Mouse (Mus musculus) layer of hippocampus, adult 9-11 months (tissue): Measurements from ENCODE around the gene Trpc4.

Experiments
- DNase-seq: peaks from one replicate; pipeline ENCODE4 v3.0.0; 2022

Gene Trpc4

GRCm38 (mm10) chr3:54155639-54156315 is at the start of gene Trpc4:
Gene Trpc4, plus strand, starts transcription at chr3:54156035.
- peak; percentile 39 for DNase-seq

GRCm38 (mm10) chr3:54111489-54111888 is 44.3 kb upstream of the Trpc4 start:
- peak; percentile 6 for DNase-seq

DNA sequence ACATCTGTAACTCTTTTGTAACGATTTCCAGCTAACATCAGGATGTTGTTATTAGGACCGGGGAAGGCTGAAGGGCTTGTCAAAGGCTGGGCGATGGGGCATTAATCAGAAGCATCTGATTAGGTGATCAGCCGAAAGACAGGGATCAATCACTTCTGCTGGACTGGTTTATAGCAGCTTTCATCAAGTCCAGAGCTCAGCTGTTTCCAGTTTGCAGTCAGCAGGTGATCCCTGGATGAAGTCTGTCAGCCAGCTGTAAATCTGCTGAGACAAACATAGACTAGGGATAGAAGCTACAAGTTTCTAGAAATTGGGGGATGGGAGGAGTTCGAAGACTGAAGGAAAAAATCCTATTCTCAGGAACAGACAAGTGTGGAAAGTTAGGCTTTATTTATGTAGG is 20.5 kb upstream of the Trpc4 start:
- DNase-seq, result no peak

DNA sequence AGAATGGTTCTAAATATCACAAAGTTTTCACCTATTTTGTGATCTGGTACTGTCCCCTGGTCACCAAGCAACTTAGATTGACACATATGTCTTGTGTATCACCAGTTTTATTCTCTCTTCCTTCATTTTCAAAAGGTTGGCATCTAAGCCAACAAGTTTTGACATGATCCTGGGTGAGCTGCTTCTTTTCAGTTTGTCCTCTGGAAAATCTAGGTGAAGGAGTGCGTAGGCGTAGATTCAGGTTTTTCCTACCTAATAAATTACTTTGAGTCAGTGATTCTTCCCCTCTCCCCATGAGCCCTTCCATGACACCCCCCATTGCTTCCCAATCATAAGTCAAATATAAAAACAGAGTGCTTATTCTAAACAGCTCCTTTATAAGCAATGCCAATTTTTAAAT is 14.5 kb upstream of the Trpc4 start:
- no peak for DNase-seq

DNA sequence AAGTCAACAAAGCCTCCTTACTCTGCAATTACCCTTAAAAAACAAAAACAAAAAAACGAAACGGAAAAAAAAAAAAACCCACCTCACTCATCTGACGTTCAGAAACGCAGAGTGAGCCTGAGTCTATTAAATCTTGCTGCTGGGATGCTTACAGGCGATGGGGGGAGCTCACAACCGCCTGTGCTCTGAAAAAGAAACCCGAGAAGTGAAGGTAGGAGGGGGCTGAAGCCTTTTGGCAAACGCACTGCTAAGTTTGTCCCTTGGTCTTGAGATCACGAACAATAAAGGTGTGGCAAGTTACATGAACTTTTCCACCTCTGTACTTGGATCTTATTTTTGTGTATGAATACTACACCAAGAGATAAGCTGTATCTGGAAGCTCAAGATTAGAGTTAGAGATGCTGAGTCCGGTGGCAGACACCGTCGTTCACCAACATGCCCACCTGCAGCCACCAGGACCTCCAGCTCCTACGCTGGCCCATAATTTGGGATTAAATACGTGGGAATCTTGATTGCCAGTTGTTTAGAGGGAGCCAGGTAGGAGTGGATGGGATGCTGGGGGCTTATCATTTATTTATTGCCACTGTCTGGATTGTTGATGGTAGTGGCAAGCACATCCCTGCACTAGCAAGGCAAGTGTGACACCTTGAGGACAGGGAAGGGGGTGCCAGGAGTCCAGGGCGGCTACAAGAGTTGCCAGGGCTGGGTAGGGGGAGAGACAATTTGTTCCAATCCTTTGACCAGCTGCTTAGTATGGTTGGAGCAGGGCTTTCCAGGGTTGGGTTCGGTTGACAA is 794 bp upstream of the Trpc4 start:
- DNase-seq, result peak; percentile 52

GRCm38 (mm10) chr3:54156316-54157000 is 623 bp downstream of the Trpc4 start:
- no peak for DNase-seq

DNA sequence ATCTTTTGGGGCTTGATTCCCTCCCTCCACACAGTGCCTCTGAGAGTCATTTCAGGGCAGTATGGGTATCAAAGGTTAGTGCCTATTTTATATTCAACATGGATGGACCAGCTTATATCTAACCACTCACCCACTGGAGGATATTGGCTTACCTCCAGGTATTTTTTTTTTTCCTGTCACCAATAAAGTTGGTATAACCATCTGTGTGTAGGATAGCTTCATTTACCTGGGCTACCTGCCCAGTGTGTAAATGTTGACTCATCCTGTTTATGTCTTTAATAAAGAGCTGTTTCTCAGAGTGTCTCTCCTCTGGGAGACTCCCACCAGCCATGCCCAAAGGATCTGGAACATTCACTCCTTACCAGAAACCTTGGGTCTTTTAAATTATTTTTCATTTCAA is 14.9 kb downstream of the Trpc4 start:
- no peak for DNase-seq

GRCm38 (mm10) chr3:54177296-54177695 is 21.5 kb downstream of the Trpc4 start:
- DNase-seq, result no peak

GRCm38 (mm10) chr3:54190932-54191668 is 35.3 kb downstream of the Trpc4 start:
- no peak for DNase-seq

DNA sequence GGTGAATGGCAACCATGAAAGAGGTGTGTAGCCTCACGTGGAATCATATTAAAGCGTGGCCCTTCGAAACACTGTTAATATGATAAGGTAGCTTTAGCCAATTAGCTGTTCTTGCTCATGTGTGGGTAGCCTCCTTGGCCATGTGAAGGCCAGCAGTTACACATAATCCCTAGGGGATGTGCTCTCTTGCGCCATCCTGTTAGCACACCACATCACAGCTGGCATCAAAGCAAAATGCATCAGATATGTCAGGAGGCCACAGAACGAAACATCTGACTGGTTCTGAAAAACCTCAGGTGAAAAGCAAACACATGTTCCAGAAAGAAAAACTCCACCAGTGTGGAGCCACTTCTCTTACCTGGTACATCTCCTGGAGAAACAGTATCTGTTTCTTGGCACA is 45.4 kb downstream of the Trpc4 start:
- DNase-seq, result no peak

- peak; percentile 72 for DNase-seq
Observed at GRCm38 (mm10) chr3:54204386-54204785, 48.6 kb downstream of the Trpc4 start.

DNA sequence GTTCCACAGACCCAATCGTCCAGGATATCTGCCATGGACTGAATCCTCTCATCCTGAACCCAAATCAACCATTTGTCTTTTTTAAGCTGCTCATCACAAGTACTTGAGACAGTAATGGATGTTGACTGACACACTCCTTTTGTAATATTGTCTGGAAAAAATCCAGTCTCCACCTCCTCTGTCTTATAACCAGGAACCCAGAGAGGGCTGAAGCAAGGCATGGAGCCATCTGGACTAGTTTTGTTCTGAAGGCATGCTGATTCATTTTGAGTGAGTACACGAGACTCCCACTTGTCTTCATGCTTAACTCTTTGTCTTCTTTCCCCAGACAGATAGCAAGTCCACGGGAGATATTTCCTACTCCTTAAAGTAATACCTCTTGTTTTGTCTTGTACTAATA is 54.3 kb downstream of the Trpc4 start:
- DNase-seq, result peak; percentile 82

DNA sequence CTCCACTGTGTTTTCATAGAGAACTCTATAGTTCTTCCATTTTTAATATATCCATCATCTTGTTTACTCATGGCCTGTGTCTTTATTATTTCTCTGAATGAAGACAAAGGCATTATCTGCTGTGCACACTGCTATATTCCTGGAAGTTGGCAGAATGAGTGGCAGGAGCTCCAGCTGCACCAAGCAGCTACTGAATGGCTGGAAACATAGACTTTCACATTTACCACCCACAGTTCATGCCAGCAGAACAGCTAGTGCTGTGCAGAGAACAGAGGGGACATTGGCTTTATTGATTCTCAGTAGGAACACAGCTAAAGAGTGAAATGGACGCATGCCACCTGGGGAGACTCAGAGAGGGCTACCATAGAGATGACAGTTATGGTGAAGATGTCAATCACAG is 55.6 kb downstream of the Trpc4 start:
- DNase-seq, result peak; percentile 63

DNA sequence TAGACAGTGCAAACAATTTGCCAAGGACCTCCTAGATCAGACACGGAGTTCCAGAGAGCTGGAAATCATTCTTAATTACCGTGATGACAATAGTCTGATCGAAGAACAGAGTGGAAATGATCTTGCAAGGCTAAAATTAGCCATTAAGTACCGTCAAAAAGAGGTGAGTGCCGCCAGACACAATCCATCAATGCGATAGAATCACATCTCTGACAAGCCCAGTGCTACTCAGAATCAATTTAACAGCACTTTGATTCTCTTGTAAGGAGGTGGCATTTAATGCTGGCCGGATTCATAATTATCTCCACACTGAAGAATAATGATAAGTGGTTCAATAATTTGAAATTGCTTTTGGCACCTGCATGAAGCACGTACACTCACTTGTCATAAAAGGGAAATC is 66.7 kb downstream of the Trpc4 start:
- DNase-seq, result no peak

DNA sequence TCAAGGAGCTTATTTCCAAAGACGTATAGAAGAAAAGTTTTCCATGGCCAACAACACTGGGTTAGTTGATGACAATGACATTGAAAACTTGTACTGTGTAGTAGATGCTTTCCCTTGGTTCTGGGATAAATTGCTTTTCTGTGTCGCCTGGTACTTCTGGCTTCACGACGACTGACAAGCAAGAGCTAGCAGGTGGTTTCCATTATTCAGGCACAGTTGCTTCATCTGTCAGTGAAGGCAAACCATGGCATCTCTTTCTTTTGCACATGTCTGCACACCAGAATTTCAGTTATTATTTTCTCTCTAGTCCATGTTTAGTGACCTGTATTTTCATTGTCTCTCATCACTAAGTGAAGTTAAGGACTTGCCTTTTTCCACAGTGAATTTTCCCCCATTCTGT is 72.6 kb downstream of the Trpc4 start:
- DNase-seq, result peak; percentile 37

DNA sequence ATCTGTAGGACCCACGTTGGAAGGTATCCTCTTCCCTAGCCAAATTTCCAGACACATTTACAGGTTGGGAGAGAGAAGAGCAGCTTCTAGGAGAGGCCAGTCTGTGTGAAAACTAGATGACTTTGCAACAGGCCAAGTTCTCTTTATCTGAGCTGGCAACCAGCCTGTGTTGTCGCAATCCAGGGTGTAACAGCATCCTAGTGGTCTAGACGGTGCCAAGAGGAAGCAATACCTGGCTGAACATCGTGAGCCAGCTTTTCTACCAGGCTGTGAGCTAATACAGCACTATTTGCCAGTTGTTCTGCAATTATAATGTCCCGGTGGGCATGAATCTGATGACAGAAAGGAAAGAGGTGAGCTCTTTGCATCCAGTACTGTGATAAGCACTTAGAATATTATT is 83.1 kb downstream of the Trpc4 start:
- peak; percentile 43 for DNase-seq

GRCm38 (mm10) chr3:54239426-54239825 is 83.6 kb downstream of the Trpc4 start:
- no peak for DNase-seq

DNA sequence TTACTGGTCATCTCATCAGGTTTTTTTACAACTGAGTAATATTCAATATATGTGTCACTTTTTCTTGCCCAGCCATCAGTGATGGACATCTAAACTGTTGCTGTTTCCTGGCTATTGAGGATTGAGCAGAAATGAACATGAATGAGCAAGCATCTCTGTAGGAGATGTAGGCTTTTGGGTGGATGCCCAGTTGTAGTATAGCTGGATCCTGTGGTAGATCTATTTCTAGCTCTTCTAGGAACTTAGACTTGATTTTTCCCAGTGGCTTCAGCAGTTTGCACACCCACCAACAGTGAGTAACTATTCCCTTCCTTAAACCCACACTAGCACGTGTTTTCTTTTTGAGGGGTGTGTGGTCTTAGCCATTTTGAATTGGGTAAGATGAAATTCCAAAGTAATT is 87.3 kb downstream of the Trpc4 start:
- no peak for DNase-seq

DNA sequence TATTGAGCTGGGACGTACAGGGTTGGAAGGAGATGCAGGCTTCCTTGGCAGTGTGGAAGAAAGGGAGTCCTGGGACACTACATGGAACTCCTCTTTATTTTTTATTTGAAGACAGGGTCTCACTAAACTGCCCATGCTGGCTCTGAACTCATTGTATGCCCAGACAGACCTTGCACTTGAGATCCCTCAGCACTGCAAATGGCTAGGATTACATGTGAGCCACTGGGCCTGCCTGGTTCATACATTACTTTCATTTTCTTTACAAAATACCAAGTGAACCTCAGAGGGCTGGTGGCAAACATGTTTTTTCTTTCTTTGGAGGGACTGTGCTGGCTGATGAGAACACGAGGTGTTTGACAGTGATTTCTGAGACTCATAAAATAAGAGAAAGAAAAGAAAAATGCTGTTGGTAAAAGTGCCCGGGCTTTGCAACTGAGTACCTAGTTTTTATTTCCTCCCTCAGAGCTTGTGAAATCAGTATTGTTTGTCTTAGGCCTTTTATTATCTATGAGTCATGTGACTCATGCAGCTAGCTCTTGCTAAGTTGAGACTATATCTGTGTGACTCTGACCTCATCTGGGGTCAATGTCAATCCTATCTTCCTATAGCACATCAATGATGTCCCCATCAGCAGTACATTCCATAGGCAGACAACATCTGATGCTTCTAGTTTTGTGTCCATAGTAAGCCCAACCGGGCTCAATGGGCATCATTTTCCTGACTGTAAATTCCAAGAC is 89.1 kb downstream of the Trpc4 start:
- no peak for DNase-seq

DNA sequence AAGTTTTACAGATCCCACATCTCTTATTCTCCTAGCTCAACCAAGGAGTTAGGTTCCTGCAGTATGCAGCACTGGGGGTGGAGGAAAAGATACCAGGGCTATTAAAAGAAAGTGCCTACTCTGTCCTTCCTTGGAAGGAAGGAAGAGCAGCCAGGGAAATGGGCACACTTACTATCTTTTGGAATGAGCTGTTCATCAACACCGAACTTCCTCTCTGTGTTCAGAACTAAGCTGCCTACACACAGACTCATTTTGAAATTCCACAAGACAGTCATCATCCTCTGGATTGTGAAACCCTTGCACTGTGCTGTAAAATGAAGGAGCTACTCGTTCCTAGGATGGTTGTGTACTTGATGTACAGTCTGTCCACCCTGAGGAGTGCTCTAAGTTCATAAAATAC is 90.6 kb downstream of the Trpc4 start:
- DNase-seq, result peak; percentile 48

DNA sequence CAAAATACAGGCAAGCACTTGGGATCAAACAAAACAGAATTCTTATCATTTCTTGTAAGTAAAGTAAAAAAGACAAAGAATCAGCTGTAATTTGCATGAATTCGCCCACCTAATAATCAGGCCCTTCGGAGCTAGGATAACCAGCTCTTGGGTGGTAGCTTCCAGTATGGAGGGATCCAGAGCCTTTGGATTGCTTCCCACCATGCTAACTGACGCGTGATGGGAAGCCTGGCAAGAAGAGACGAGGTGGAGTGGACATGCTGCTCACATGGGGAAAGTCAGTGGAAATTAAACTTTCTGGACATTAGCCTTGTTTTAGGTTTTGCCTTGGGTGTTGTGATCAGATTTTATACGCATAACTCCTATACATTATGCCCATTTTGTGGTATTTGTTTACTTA is 93.5 kb downstream of the Trpc4 start:
- DNase-seq, result no peak

DNA sequence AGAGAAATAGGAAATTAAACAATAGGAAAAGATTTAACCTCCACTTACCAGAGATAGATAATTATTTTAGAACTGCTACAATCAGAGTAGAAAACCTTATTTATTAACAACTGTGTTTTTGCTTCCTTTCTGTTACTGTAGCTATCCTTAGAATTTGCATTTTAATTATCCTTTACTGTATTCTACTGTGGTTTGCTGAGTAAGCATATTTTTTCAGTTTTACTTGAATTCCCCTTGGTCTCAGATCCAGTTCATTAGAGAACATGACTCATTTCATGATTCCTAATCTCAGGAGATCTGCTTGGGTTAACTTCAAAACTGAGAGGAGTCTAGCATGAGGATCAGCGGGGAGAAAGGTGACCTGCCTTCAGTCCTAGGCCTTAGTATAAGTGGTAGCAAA is 111.1 kb downstream of the Trpc4 start:
- no peak for DNase-seq

GRCm38 (mm10) chr3:54269180-54269579 is 113.3 kb downstream of the Trpc4 start:
- DNase-seq, result no peak
